Mouse (Mus musculus): ENCODE results near the gene Zfp445. TPM values are rescaled to one million over a fixed set of nuclear protein-coding genes. Genes with fewer than 3 reads are reported as not detected.

Zfp445 gene
- polyA plus RNA-seq, 1 experiment from 2014 or later: 121 TPM

GRCm38 (mm10) chr9:122823374-122824017 is 42.3 kb downstream of the Zfp445 start:
- peaks cover 39% of the 10 kb centered on the region for H3K36me3 ChIP-seq (ENCODE audit: control insufficient read depth, insufficient read depth, low read length)
- H3K27ac ChIP-seq (ENCODE audit: low read length): no peak overlapping the region
- no peaks in the 10 kb centered on the region for H3K27me3 ChIP-seq (ENCODE audit: control insufficient read depth, insufficient read depth, low read depth, low read length)
- no peak overlapping the region for H3K4me2 ChIP-seq (ENCODE audit: low read length)
- H3K9me3 ChIP-seq (replicated peaks; ENCODE audit: control insufficient read depth, low read length, poor library complexity, severe bottlenecking): no peaks in the 10 kb centered on the region
- H3K9ac ChIP-seq (ENCODE audit: low read depth, low read length): no peak overlapping the region
- WGBS: 92% methylated on average over 5 of the region's 5 CpGs
- no peaks in the 10 kb centered on the region for H3K4me1 ChIP-seq (ENCODE audit: control insufficient read depth, insufficient read depth, low read length)
- ATAC-seq: no peak
- no peak overlapping the region for H3K4me3 ChIP-seq (ENCODE audit: low read depth, low read length)

GRCm38 (mm10) chr9:122815239-122815851 is 50.5 kb downstream of the Zfp445 start:
- Histone ChIP-seq H3K36me3 (ENCODE audit: control insufficient read depth, insufficient read depth, low read length) (peaks cover 10% of the 10 kb centered on the region), H3K4me2 (ENCODE audit: low read length) (no peak overlapping the region), H3K4me3 (ENCODE audit: low read depth, low read length) (no peak overlapping the region), H3K4me1 (ENCODE audit: control insufficient read depth, insufficient read depth, low read length) (no peaks in the 10 kb centered on the region), H3K9me3 (replicated peaks; ENCODE audit: control insufficient read depth, low read length, poor library complexity, severe bottlenecking) (no peaks in the 10 kb centered on the region), H3K27me3 (ENCODE audit: control insufficient read depth, insufficient read depth, low read depth, low read length) (no peaks in the 10 kb centered on the region), H3K9ac (ENCODE audit: low read depth, low read length) (no peak overlapping the region), H3K27ac (ENCODE audit: low read length) (no peak overlapping the region)
- ATAC-seq: no peak
- WGBS: 86% methylated on average over 4 of the region's 4 CpGs

- H3K27ac ChIP-seq (ENCODE audit: low read length): no peak overlapping the region
- H3K9me3 ChIP-seq (replicated peaks; ENCODE audit: control insufficient read depth, low read length, poor library complexity, severe bottlenecking): no peaks in the 10 kb centered on the region
- H3K9ac ChIP-seq (ENCODE audit: low read depth, low read length): no peak overlapping the region
- H3K27me3 ChIP-seq (ENCODE audit: control insufficient read depth, insufficient read depth, low read depth, low read length): no peaks in the 10 kb centered on the region
- WGBS: 94% methylated on average over 2 of the region's 2 CpGs
- peaks cover 6% of the 10 kb centered on the region for H3K36me3 ChIP-seq (ENCODE audit: control insufficient read depth, insufficient read depth, low read length)
- no peak overlapping the region for H3K4me3 ChIP-seq (ENCODE audit: low read depth, low read length)
- H3K4me1 ChIP-seq (ENCODE audit: control insufficient read depth, insufficient read depth, low read length): no peaks in the 10 kb centered on the region
- H3K4me2 ChIP-seq (ENCODE audit: low read length): no peak overlapping the region
- ATAC-seq: no peak
Observed at GRCm38 (mm10) chr9:122814775-122815174, 51.0 kb downstream of the Zfp445 start.

- H3K4me1 ChIP-seq (ENCODE audit: control insufficient read depth, insufficient read depth, low read length): no peaks in the 10 kb centered on the region
- no peaks in the 10 kb centered on the region for H3K9me3 ChIP-seq (replicated peaks; ENCODE audit: control insufficient read depth, low read length, poor library complexity, severe bottlenecking)
- H3K36me3 ChIP-seq (ENCODE audit: control insufficient read depth, insufficient read depth, low read length): peaks cover 6% of the 10 kb centered on the region
- H3K27ac ChIP-seq (ENCODE audit: low read length): no peak overlapping the region
- no peaks in the 10 kb centered on the region for H3K27me3 ChIP-seq (ENCODE audit: control insufficient read depth, insufficient read depth, low read depth, low read length)
- 83% methylated on average over 5 of the region's 5 CpGs for WGBS
- no peak overlapping the region for H3K9ac ChIP-seq (ENCODE audit: low read depth, low read length)
- H3K4me3 ChIP-seq (ENCODE audit: low read depth, low read length): no peak overlapping the region
- H3K4me2 ChIP-seq (ENCODE audit: low read length): no peak overlapping the region
- ATAC-seq: no peak
Observed at GRCm38 (mm10) chr9:122812386-122812785, 53.4 kb downstream of the Zfp445 start.

GRCm38 (mm10) chr9:122810212-122810611 is 55.6 kb downstream of the Zfp445 start:
- H3K9ac ChIP-seq (ENCODE audit: low read depth, low read length): no peak overlapping the region
- ATAC-seq: no peak
- H3K9me3 ChIP-seq (replicated peaks; ENCODE audit: control insufficient read depth, low read length, poor library complexity, severe bottlenecking): no peaks in the 10 kb centered on the region
- H3K4me2 ChIP-seq (ENCODE audit: low read length): no peak overlapping the region
- H3K36me3 ChIP-seq (ENCODE audit: control insufficient read depth, insufficient read depth, low read length): peaks cover 6% of the 10 kb centered on the region
- no peak overlapping the region for H3K4me3 ChIP-seq (ENCODE audit: low read depth, low read length)
- H3K27me3 ChIP-seq (ENCODE audit: control insufficient read depth, insufficient read depth, low read depth, low read length): no peaks in the 10 kb centered on the region
- WGBS: 95% methylated on average over 3 of the region's 3 CpGs
- peaks cover 9% of the 10 kb centered on the region for H3K4me1 ChIP-seq (ENCODE audit: control insufficient read depth, insufficient read depth, low read length)
- no peak overlapping the region for H3K27ac ChIP-seq (ENCODE audit: low read length)

- H3K4me2 ChIP-seq (ENCODE audit: low read length): no peak overlapping the region
- H3K36me3 ChIP-seq (ENCODE audit: control insufficient read depth, insufficient read depth, low read length): peaks cover 3% of the 10 kb centered on the region
- H3K9ac ChIP-seq (ENCODE audit: low read depth, low read length): no peak overlapping the region
- 95% methylated on average over 2 of the region's 2 CpGs for WGBS
- no peak overlapping the region for H3K4me3 ChIP-seq (ENCODE audit: low read depth, low read length)
- no peaks in the 10 kb centered on the region for H3K9me3 ChIP-seq (replicated peaks; ENCODE audit: control insufficient read depth, low read length, poor library complexity, severe bottlenecking)
- no peak overlapping the region for H3K27ac ChIP-seq (ENCODE audit: low read length)
- no peak for ATAC-seq
- H3K27me3 ChIP-seq (ENCODE audit: control insufficient read depth, insufficient read depth, low read depth, low read length): no peaks in the 10 kb centered on the region
- peaks cover 9% of the 10 kb centered on the region for H3K4me1 ChIP-seq (ENCODE audit: control insufficient read depth, insufficient read depth, low read length)
Observed at GRCm38 (mm10) chr9:122807186-122807585, 58.6 kb downstream of the Zfp445 start.

- Histone ChIP-seq H3K27me3 (ENCODE audit: control insufficient read depth, insufficient read depth, low read depth, low read length) (no peaks in the 10 kb centered on the region), H3K4me1 (ENCODE audit: control insufficient read depth, insufficient read depth, low read length) (peaks cover 9% of the 10 kb centered on the region), H3K27ac (ENCODE audit: low read length) (peak overlapping the region; percentile 93), H3K4me3 (ENCODE audit: low read depth, low read length) (peak overlapping the region; percentile 64), H3K9ac (ENCODE audit: low read depth, low read length) (peak overlapping the region; percentile 93), H3K9me3 (replicated peaks; ENCODE audit: control insufficient read depth, low read length, poor library complexity, severe bottlenecking) (no peaks in the 10 kb centered on the region), H3K36me3 (ENCODE audit: control insufficient read depth, insufficient read depth, low read length) (no peaks in the 10 kb centered on the region), H3K4me2 (ENCODE audit: low read length) (peak overlapping the region; percentile 91)
- no peak; the same call in 1 of the 2 replicates for ATAC-seq
- 9% methylated on average over 10 of the region's 10 CpGs for WGBS
Observed at GRCm38 (mm10) chr9:122805845-122806341, 59.9 kb downstream of the Zfp445 start.

- no peaks in the 10 kb centered on the region for H3K27me3 ChIP-seq (ENCODE audit: control insufficient read depth, insufficient read depth, low read depth, low read length)
- H3K27ac ChIP-seq (ENCODE audit: low read length): peak within 1 kb of the TSS; percentile 93
- no peaks in the 10 kb centered on the region for H3K9me3 ChIP-seq (replicated peaks; ENCODE audit: control insufficient read depth, low read length, poor library complexity, severe bottlenecking)
- WGBS: 8% methylated on average over 40 of the region's 42 CpGs
- peak within 1 kb of the TSS; percentile 64 for H3K4me3 ChIP-seq (ENCODE audit: low read depth, low read length)
- peaks cover 9% of the 10 kb centered on the region for H3K4me1 ChIP-seq (ENCODE audit: control insufficient read depth, insufficient read depth, low read length)
- peak within 1 kb of the TSS; percentile 91 for H3K4me2 ChIP-seq (ENCODE audit: low read length)
- ATAC-seq: peak; percentile 98
- H3K36me3 ChIP-seq (ENCODE audit: control insufficient read depth, insufficient read depth, low read length): no peaks in the 10 kb centered on the region
- peak within 1 kb of the TSS; percentile 93 for H3K9ac ChIP-seq (ENCODE audit: low read depth, low read length)
Observed at GRCm38 (mm10) chr9:122805053-122805844, 60.6 kb downstream of the Zfp445 start, which contains the start of gene Tcaim. TSS of gene Tcaim (plus strand) at chr9:122805539.

Data from midbrain, embryonic 16.5 days (tissue).